Comparison of ENCODE assay signal across 16 mouse cellular contexts in genomic region chr9:80333466-80333865, GRCm38 (mm10).
A peak's percentile ranks its signal among the peaks of the same experiment; 100 is the strongest.
DNase-seq lines count a peak whose midpoint lies in the region; ATAC-seq and TF ChIP-seq lines count a peak whose summit lies in the region.
"Had no signal": no experiment of that assay in that cellular context is flagged by ENCODE, and none has a peak within 500 bp of the region (broad histone marks: within the 10 kb centered on the region; RNA-seq: fewer than 3 reads in every experiment).

No protein-coding gene starts in this region.

- H3K27me3 ChIP-seq in cerebellum, adult 2 months (ENCODE audit: control insufficient read depth, insufficient read depth, low read length): no peaks in the 10 kb centered on the region
- H3K27me3 ChIP-seq in heart, embryonic 14.5 days (ENCODE audit: control insufficient read depth, insufficient read depth, low read length): no peaks in the 10 kb centered on the region
- H3K27me3 ChIP-seq in heart, embryonic 11.5 days (ENCODE audit: control insufficient read depth, insufficient read depth, low read length): no peaks in the 10 kb centered on the region
- no peaks in the 10 kb centered on the region for H3K27me3 ChIP-seq in lung, embryonic 15.5 days
- no peaks in the 10 kb centered on the region for H3K27me3 ChIP-seq in midbrain, postnatal 0 days (ENCODE audit: insufficient read depth, low read length)
- H3K27me3 ChIP-seq: liver, embryonic 15.5 days had no signal

- no peak for DNase-seq in cerebellum, adult 2 months
- no peak for DNase-seq in cerebellum, adult 11-12 months
- no peak for DNase-seq in lung, postnatal 25 days (ENCODE audit: low spot score)
- DNase-seq in midbrain, postnatal 0 days (ENCODE audit: low spot score): no peak
- no peak for DNase-seq in thymus, postnatal 0 days (ENCODE audit: low spot score)
- DNase-seq: adrenal gland, adult 8-10 months; heart, adult 2 months; heart, postnatal 4 days; right cerebral cortex, adult 18-20 months; thymus, adult 18-20 months had no signal

- H3K9me3 ChIP-seq in heart, embryonic 14.5 days (ENCODE audit: control insufficient read depth, low read length): no peaks in the 10 kb centered on the region
- no peaks in the 10 kb centered on the region for H3K9me3 ChIP-seq in heart, embryonic 11.5 days (replicated peaks; ENCODE audit: control insufficient read depth, low read length)
- H3K9me3 ChIP-seq in lung, embryonic 15.5 days: no peaks in the 10 kb centered on the region
- H3K9me3 ChIP-seq in midbrain, postnatal 0 days (ENCODE audit: low read length): no peaks in the 10 kb centered on the region
- H3K9me3 ChIP-seq: forebrain, embryonic 13.5 days; liver, embryonic 15.5 days; neural tube, embryonic 13.5 days had no signal

- peak overlapping the region; percentile 36 for H3K4me3 ChIP-seq in cerebellum, adult 2 months (replicated peaks; ENCODE audit: insufficient read depth, low read depth, low read length)
- H3K4me3 ChIP-seq in heart, embryonic 14.5 days (ENCODE audit: control insufficient read depth in 1 of 2, insufficient read depth in 1 of 2, low read depth in 1 of 2, low read length in 2 of 2): no peak overlapping the region
- no peak overlapping the region for H3K4me3 ChIP-seq in heart, embryonic 11.5 days (ENCODE audit: low read depth, low read length)
- peak overlapping the region; percentile 15 for H3K4me3 ChIP-seq in lung, embryonic 15.5 days
- peak overlapping the region; percentile 6; the same call in 1 of the 2 replicates for H3K4me3 ChIP-seq in midbrain, postnatal 0 days (ENCODE audit: low read depth, low read length)
- H3K4me3 ChIP-seq: forebrain, embryonic 13.5 days; heart, adult 2 months; liver, embryonic 15.5 days; neural tube, embryonic 13.5 days had no signal

- ATAC-seq in heart, embryonic 14.5 days (ENCODE audit: insufficient number of reproducible peaks, insufficient read depth, low FRiP score, low read depth): no peak
- no peak for ATAC-seq in heart, embryonic 11.5 days (replicated peaks; ENCODE audit: insufficient number of reproducible peaks, low FRiP score, low TSS enrichment)
- ATAC-seq in lung, embryonic 15.5 days (ENCODE audit: borderline replicate concordance, extremely low read depth, low FRiP score, low TSS enrichment): no peak
- peak; percentile 17; the same call in 1 of the 2 replicates for ATAC-seq in midbrain, postnatal 0 days (ENCODE audit: low FRiP score)
- ATAC-seq: forebrain, embryonic 13.5 days had no signal

- TF ChIP-seq POLR2A in cerebellum, adult 2 months (IDR thresholded peaks at IDR 0.05; ENCODE audit: borderline replicate concordance, insufficient read depth, low read length): no peak

- 0 out of 2 replicates have a peak overlapping the region, but pooled peaks have one; percentile 4 for H3K4me2 ChIP-seq in heart, embryonic 14.5 days (ENCODE audit: low read length)
- H3K4me2 ChIP-seq in heart, embryonic 11.5 days: no peak overlapping the region
- H3K4me2 ChIP-seq in lung, embryonic 15.5 days: peak overlapping the region; percentile 41
- H3K4me2 ChIP-seq in midbrain, postnatal 0 days (ENCODE audit: low read depth, low read length, poor library complexity, severe bottlenecking): peak overlapping the region; percentile 36
- H3K4me2 ChIP-seq: forebrain, embryonic 13.5 days; liver, embryonic 15.5 days; neural tube, embryonic 13.5 days had no signal

- no peak overlapping the region for H3K27ac ChIP-seq in cerebellum, adult 2 months (ENCODE audit: insufficient read depth, low read length)
- no peak overlapping the region for H3K27ac ChIP-seq in heart, embryonic 14.5 days (replicated peaks in 1 of 2; ENCODE audit: control insufficient read depth in 1 of 2, insufficient read depth in 1 of 2, low read depth in 2 of 2, low read length in 2 of 2)
- no peak overlapping the region for H3K27ac ChIP-seq in heart, embryonic 11.5 days (ENCODE audit: low read depth, low read length)
- no peak overlapping the region for H3K27ac ChIP-seq in lung, embryonic 15.5 days
- no peak overlapping the region; the same call in 1 of the 2 replicates for H3K27ac ChIP-seq in midbrain, postnatal 0 days (ENCODE audit: low read depth, low read length)
- H3K27ac ChIP-seq: forebrain, embryonic 13.5 days; heart, adult 2 months; liver, embryonic 15.5 days; neural tube, embryonic 13.5 days had no signal

- TF ChIP-seq CTCF in cerebellum, adult 2 months (IDR thresholded peaks at IDR 0.05; ENCODE audit: borderline replicate concordance, insufficient read depth, low read depth, low read length): no peak
- TF ChIP-seq CTCF in midbrain, postnatal 0 days (IDR thresholded peaks at IDR 0.05): no peak

- H3K36me3 ChIP-seq in heart, embryonic 14.5 days (ENCODE audit: control insufficient read depth, insufficient read depth, low read length): no peaks in the 10 kb centered on the region
- H3K36me3 ChIP-seq in heart, embryonic 11.5 days (ENCODE audit: control insufficient read depth, insufficient read depth, low read length): no peaks in the 10 kb centered on the region
- no peaks in the 10 kb centered on the region for H3K36me3 ChIP-seq in lung, embryonic 15.5 days
- no peaks in the 10 kb centered on the region for H3K36me3 ChIP-seq in midbrain, postnatal 0 days (ENCODE audit: insufficient read depth, low read length)
- H3K36me3 ChIP-seq: liver, embryonic 15.5 days; neural tube, embryonic 13.5 days had no signal

- H3K9ac ChIP-seq in heart, embryonic 14.5 days (ENCODE audit: low read length): no peak overlapping the region
- H3K9ac ChIP-seq in heart, embryonic 11.5 days (ENCODE audit: low read depth, low read length): no peak overlapping the region
- no peak overlapping the region for H3K9ac ChIP-seq in lung, embryonic 15.5 days
- no peak overlapping the region for H3K9ac ChIP-seq in midbrain, postnatal 0 days (replicated peaks; ENCODE audit: low read length, poor library complexity, severe bottlenecking)
- H3K9ac ChIP-seq: forebrain, embryonic 13.5 days; liver, embryonic 15.5 days; neural tube, embryonic 13.5 days had no signal

- 15% methylated on average over 8 of the region's 8 CpGs for WGBS in cerebellum, adult 2 months
- WGBS in heart, embryonic 14.5 days: 42% methylated on average over 8 of the region's 8 CpGs
- WGBS in heart, embryonic 11.5 days (ENCODE audit: insufficient replicate concordance): 48% methylated on average over 8 of the region's 8 CpGs
- 27% methylated on average over 8 of the region's 8 CpGs for WGBS in lung, embryonic 15.5 days
- WGBS in midbrain, postnatal 0 days: 30% methylated on average over 8 of the region's 8 CpGs

- 0 out of 2 replicates have a peak, but pooled peaks cover 2% of the 10 kb centered on the region for H3K4me1 ChIP-seq in cerebellum, adult 2 months (ENCODE audit: control insufficient read depth, insufficient read depth, low read length)
- H3K4me1 ChIP-seq in heart, embryonic 14.5 days (ENCODE audit: control insufficient read depth in 2 of 2, insufficient read depth in 2 of 2, low read length in 2 of 2): peaks cover 5% of the 10 kb centered on the region in 2 experiments
- no peaks in the 10 kb centered on the region for H3K4me1 ChIP-seq in heart, embryonic 11.5 days (ENCODE audit: control insufficient read depth, insufficient read depth, low read length)
- peaks cover 10% of the 10 kb centered on the region; the same call in 1 of the 2 replicates for H3K4me1 ChIP-seq in lung, embryonic 15.5 days
- H3K4me1 ChIP-seq in midbrain, postnatal 0 days (ENCODE audit: insufficient read depth, low read length): no peaks in the 10 kb centered on the region
- H3K4me1 ChIP-seq: forebrain, embryonic 13.5 days; liver, embryonic 15.5 days had no signal

Comparison
In these comparisons a context has a peak if more than half of its experiments do, and no peak if none do; other contexts are left out.
1. H3K4me3 ChIP-seq: peak in cerebellum, adult 2 months (single experiment), lung, embryonic 15.5 days (single experiment) and midbrain, postnatal 0 days (single experiment); none in heart, embryonic 14.5 days (0 of 2) and heart, embryonic 11.5 days (single experiment).